Mouse (Mus musculus) embryonic stem cell, embryonic (primary cell): Measurements from ENCODE around the gene Mtch2.
"Not testable (repeated sequence)": the region's sequence is repeated elsewhere in the genome, so short reads cannot be mapped to it uniquely, and the experiment has no call there.

Experiments
- CTCF ChIA-PET, 4 experiments: fragments of 300-600 bp in 2 of 4; fragments of 350-600 bp in 2 of 4; sonication (Branson Sonifier 250); formaldehyde crosslinking; loops; one replicate each; lab custom pipeline; 2022; ENCODE audit warnings: inconsistent platforms in 2 of 4; lab: Charles Lee
- POLR2A ChIA-PET, 4 experiments: fragments of 300-600 bp in 2 of 4; fragments of 350-600 bp in 2 of 4; sonication (Branson Sonifier 250); formaldehyde crosslinking; loops; one replicate each; lab custom pipeline; 2022; ENCODE audit warnings: antibody characterized with exemption in 4 of 4, inconsistent platforms in 1 of 4; lab: Charles Lee

The Mtch2 gene

GRCm38 (mm10) chr2:90886436-90886835 lies 39.5 kb downstream of the Mtch2 start:
- ChIA-PET CTCF (interaction anchor here in 3 of 4 experiments (1.0 to 1.9 kb wide), 3 partner anchors 19 to 20 kb away, joined by 3 to 10 read pairs (median 3); no protein-coding TSS in a partner anchor), POLR2A (interaction anchor here in 3 of 4 experiments (0.7 to 3.2 kb wide), 16 partner anchors 9 to 180 kb away, joined by 3 to 27 read pairs (median 5); partner anchors contain the start of genes Kbtbd4 (in 2 of the 3) and Ndufs3 (in 2 of the 3))

DNA sequence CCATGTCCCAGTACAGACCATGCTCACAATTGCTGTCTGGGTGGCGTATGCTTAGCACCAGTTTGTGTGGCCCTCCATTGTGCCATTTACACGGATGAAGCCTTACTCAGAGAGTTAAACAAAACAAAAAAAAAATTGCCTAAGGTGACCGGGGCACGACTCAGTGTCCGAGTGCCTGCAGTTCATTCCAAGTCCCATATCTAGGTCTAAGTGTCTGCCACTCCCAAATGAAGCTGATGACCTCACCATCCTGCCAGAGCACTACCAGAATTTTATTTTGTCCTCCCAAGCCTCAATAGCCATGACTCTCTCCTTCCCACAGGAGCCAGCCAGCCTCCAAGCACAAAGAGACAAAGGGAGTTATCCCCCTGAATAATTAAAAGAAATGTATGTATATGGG lies 40.7 kb downstream of the Mtch2 start:
- CTCF ChIA-PET, result interaction anchor here in 2 of 4 experiments (1.0 to 1.9 kb wide), 2 partner anchors 21 kb away, joined by 3 to 10 read pairs; no protein-coding TSS in a partner anchor
- POLR2A ChIA-PET, result interaction anchor here (0.5 to 2.6 kb wide), 6 partner anchors 9 to 179 kb away, joined by 3 to 14 read pairs (median 4); partner anchors contain the start of genes Kbtbd4 (in 1 of the 4) and Ndufs3 (in 1 of the 4)

GRCm38 (mm10) chr2:90889550-90890548 lies 42.9 kb downstream of the Mtch2 start:
- ChIA-PET POLR2A (interaction anchor here in 3 of 4 experiments (0.6 to 2.5 kb wide), 23 partner anchors 10 to 462 kb away, joined by 3 to 19 read pairs (median 3); partner anchors contain the start of genes Kbtbd4 (in 1 of the 3) and Ndufs3 (in 1 of the 3)), CTCF (interaction anchor here in 2 of 4 experiments (0.6 to 1.8 kb wide), 2 partner anchors 23 to 28 kb away, joined by 6 to 9 read pairs; no protein-coding TSS in a partner anchor)

GRCm38 (mm10) chr2:90893673-90894298 lies 46.8 kb downstream of the Mtch2 start:
- POLR2A ChIA-PET, result interaction anchor here in 3 of 4 experiments (0.6 to 5.0 kb wide), 16 partner anchors 9 to 649 kb away, joined by 3 to 37 read pairs (median 4); partner anchors contain the start of genes Kbtbd4 (in 2 of the 3), Ndufs3 (in 2 of the 3) and Slc39a13 (in 1 of the 3)

DNA sequence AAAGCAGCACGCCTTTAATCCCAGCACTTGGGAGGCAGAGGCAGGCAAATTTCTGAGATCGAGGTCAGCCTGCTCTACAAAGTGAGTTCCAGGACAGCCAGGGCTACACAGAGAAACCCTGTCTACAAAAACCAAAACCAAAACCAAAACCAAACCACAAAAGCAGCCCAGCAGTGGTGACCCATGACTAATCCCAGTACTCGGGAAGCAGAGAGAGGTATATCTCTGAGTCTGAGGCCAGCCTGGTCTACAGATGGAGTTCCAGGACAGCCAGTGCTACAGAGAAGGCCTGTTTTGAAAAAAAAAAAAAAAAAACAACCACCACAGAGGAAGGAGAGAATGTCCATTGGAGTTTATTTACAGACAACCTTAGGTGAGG lies 47.3 kb downstream of the Mtch2 start:
- CTCF ChIA-PET, result not testable (repeated sequence)
- POLR2A ChIA-PET, result interaction anchor here in 2 of 4 experiments (0.6 to 5.0 kb wide), 9 partner anchors 11 to 149 kb away, joined by 3 to 37 read pairs (median 4); partner anchors contain the start of genes Kbtbd4 (in 2 of the 2), Ndufs3 (in 2 of the 2) and Fnbp4 (in 1 of the 2)

More at GRCm38 (mm10) chr2:90893673-90894298, 46.8 kb downstream of the Mtch2 start:
- CTCF ChIA-PET, result no interaction called here

- ChIA-PET CTCF (interaction anchor here in 1 of 4 experiments (0.7 kb wide), 1 partner anchor 778 kb away, joined by 5 read pairs; no protein-coding TSS in a partner anchor), POLR2A (interaction anchor here in 3 of 4 experiments (0.6 to 5.4 kb wide), 25 partner anchors 8 to 261 kb away, joined by 3 to 118 read pairs (median 4); partner anchors contain the start of gene C1qtnf4 (in 2 of the 3))
Measured at GRCm38 (mm10) chr2:90903398-90903797, 56.4 kb downstream of the Mtch2 start.

- POLR2A ChIA-PET, result interaction anchor here (0.5 to 5.4 kb wide), 42 partner anchors 9 to 596 kb away, joined by 3 to 118 read pairs (median 4); partner anchors contain the start of genes C1qtnf4 (in 2 of the 4), Acp2 (in 1 of the 4) and Nr1h3 (in 1 of the 4)
- CTCF ChIA-PET, result interaction anchor here in 2 of 4 experiments (0.6 to 1.0 kb wide), 3 partner anchors 279 to 937 kb away, joined by 4 to 5 read pairs (median 4); no protein-coding TSS in a partner anchor
Measured at GRCm38 (mm10) chr2:90904076-90904855, 57.3 kb downstream of the Mtch2 start, which contains the start of the genes Kbtbd4 and Ndufs3. Gene Kbtbd4, plus strand, starts transcription at chr2:90904740. Gene Ndufs3, minus strand, starts transcription at chr2:90904827.

DNA sequence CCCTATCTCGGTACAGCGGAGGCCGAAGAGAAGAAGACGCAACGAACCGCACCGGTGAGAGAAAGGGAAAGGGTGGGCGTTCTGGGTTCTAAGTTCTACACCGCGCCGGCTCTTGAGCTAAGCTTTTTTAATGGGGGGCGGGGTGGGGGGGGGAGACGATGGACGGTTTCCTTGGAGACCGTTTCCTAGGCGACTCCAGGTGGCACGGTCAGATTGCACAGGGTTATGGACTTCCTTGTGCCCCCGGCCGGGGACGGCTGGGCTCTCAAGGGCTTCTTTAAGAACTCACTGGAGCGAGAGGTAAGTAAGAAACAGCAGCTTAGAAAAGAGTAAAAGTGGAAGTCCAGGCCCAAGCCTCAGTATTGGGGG lies 57.9 kb downstream of the Mtch2 start:
- POLR2A ChIA-PET, result interaction anchor here (0.5 to 5.4 kb wide), 35 partner anchors 10 to 595 kb away, joined by 3 to 118 read pairs (median 3); partner anchors contain the start of genes C1qtnf4 (in 2 of the 4), Acp2 (in 1 of the 4), Ddb2 (in 1 of the 4) and Nr1h3 (in 1 of the 4)
- CTCF ChIA-PET, result interaction anchor here in 2 of 4 experiments (0.6 to 1.0 kb wide), 2 partner anchors 280 to 936 kb away, joined by 4 read pairs; no protein-coding TSS in a partner anchor

GRCm38 (mm10) chr2:90906721-90907120 lies 59.8 kb downstream of the Mtch2 start:
- POLR2A ChIA-PET, result interaction anchor here in 3 of 4 experiments (1.2 to 5.4 kb wide), 8 partner anchors 9 to 108 kb away, joined by 3 to 118 read pairs (median 19); partner anchors contain the start of gene C1qtnf4 (in 2 of the 3)
- CTCF ChIA-PET, result no interaction called here

GRCm38 (mm10) chr2:90910861-90911260 lies 63.9 kb downstream of the Mtch2 start:
- POLR2A ChIA-PET, result interaction anchor here in 3 of 4 experiments (0.5 to 2.5 kb wide), 7 partner anchors 12 to 243 kb away, joined by 3 to 10 read pairs (median 5); partner anchors contain the start of gene Celf1 (in 1 of the 3)
- CTCF ChIA-PET, result interaction anchor here in 1 of 4 experiments (0.6 kb wide), 1 partner anchor 218 kb away, joined by 3 read pairs; no protein-coding TSS in a partner anchor

DNA sequence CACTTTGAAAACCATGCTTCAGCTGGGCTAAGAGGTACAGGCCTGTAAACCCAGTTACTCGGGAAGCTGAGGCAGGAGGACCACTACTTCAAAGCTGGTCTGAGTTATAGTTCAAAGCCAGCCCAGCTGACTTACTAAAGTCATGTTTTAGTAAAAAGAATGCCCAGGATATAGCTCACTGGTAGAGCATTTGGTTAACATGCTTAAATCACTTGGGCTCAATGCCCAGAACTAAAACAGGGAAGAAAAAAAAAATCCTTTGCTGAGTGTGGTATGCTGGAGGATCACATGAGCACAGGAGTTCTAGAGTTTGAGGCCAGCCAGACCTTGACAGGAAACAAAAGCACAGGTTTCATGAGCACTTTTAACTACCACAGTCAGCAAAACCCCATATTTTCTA lies 64.7 kb downstream of the Mtch2 start:
- ChIA-PET CTCF (no interaction called here), POLR2A (interaction anchor here in 3 of 4 experiments (0.5 to 2.5 kb wide), 8 partner anchors 11 to 29 kb away, joined by 3 to 10 read pairs (median 3); partner anchors contain the start of gene Celf1 (in 1 of the 3))

DNA sequence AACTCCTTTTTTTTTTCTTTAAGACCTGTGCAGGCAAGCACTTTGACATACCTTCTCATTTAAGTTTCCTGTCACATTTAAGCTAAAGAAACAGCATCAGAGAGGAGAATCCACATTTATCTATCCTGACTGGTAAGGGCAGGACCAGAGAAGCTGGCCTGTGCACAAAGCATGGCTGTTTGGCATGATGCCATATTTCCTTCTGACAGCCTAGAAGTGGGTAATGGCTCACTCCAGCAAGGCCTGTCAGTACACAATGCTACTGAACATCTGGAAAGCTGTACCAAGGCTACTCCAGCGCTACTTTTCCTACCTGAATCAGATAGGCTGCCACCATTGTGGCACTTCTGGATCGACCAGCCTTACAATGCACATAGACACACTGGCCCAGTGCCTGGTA lies 66.7 kb downstream of the Mtch2 start:
- ChIA-PET CTCF (interaction anchor here in 1 of 4 experiments (1.4 kb wide), 1 partner anchor 46 kb away, joined by 4 read pairs; no protein-coding TSS in a partner anchor), POLR2A (interaction anchor here in 3 of 4 experiments (0.6 to 7.9 kb wide), 16 partner anchors 9 to 210 kb away, joined by 3 to 118 read pairs (median 5); partner anchors contain the start of genes Kbtbd4 (in 2 of the 3), Ndufs3 (in 2 of the 3) and Celf1 (in 1 of the 3))

DNA sequence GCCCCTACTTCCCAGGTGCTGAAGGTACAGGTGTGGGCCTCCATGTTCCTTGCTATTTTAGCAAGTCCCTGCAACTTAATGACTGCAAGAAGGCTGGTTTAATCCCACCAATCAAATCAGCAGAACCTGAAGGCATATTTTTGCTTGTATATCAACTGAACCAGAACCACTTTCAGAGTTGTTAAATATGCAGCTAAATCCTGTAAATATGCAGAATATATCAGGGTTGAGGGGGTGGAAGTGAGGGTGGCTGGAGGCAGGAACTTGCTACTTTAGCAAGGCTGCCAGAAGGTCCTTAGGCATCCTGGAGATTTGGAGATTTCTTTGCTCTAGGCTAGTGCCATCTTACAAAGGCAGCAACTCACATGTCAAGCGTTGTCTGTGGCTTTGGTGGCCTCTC lies 68.6 kb downstream of the Mtch2 start:
- ChIA-PET CTCF (interaction anchor here in 1 of 4 experiments (1.3 to 1.6 kb wide), 2 partner anchors 50 to 200 kb away, joined by 4 read pairs; no protein-coding TSS in a partner anchor), POLR2A (interaction anchor here in 3 of 4 experiments (1.0 to 7.9 kb wide), 15 partner anchors 11 to 129 kb away, joined by 3 to 118 read pairs (median 5); partner anchors contain the start of genes Kbtbd4 (in 2 of the 3), Ndufs3 (in 2 of the 3), C1qtnf4 (in 1 of the 3) and Celf1 (in 1 of the 3))
